Mouse (Mus musculus) limb, embryonic 10.5 days (tissue): ENCODE data around the gene Ppfia3. TPM values are rescaled to one million over a fixed set of nuclear protein-coding genes. Genes with fewer than 3 reads are reported as not detected.

ENCODE experiments used
- DNase-seq: peaks from one replicate; pipeline ENCODE4 v3.0.0-alpha.2; 2017; ENCODE audit warnings: low spot score
- H3K27ac ChIP-seq: fragments of 300-500 bp; sonication (generic); 2 replicates; pipeline ENCODE4 v1.5.1; 2016; ENCODE audit warnings: mild to moderate bottlenecking
- H3K27me3 ChIP-seq: fragments of 300-500 bp; sonication (generic); 2 replicates; pipeline ENCODE4 v1.6.1; 2016; ENCODE audit warnings: low read depth, mild to moderate bottlenecking; ENCODE audit not compliant: poor library complexity, severe bottlenecking
- H3K36me3 ChIP-seq: fragments of 300-500 bp; sonication (generic); 2 replicates; pipeline ENCODE4 v1.6.1; 2016; ENCODE audit warnings: mild to moderate bottlenecking, moderate library complexity
- H3K4me1 ChIP-seq: fragments of 300-500 bp; sonication (generic); 2 replicates; pipeline ENCODE4 v1.6.1; 2016
- H3K4me3 ChIP-seq: fragments of 300-500 bp; sonication (generic); 2 replicates; pipeline ENCODE4 v1.5.1; 2016; ENCODE audit warnings: mild to moderate bottlenecking, moderate library complexity
- H3K9me3 ChIP-seq: fragments of 300-500 bp; sonication (generic); replicated peaks from 2 replicates; pipeline ENCODE4 v1.6.1; 2016; ENCODE audit warnings: mild to moderate bottlenecking
- WGBS: fragments of 180-500 bp; shearing (Covaris S2); methylation state at CpG from one replicate; pipeline ENCODE4 v1.1.7; 2016; 5-methylcytosine and 5-hydroxymethylcytosine counted together
- polyA plus RNA-seq: library from polyadenylated mRNA; unstranded; fragments of >200 nt; fragmentation: Nextera tagmentation; extraction: Ambion mirVana; gene quantifications from 2 replicates; pipeline ENCODE4 v1.2.1, GENCODE M21; 2016

The Ppfia3 gene
- polyA plus RNA-seq, 1 experiment from 2014 or later, result 5.3 TPM

- Histone ChIP-seq H3K4me1 (peaks cover 79% of the 10 kb centered on the region), H3K9me3 (no peaks in the 10 kb centered on the region), H3K4me3 (no peak overlapping the region), H3K27ac (no peak overlapping the region), H3K27me3 (peaks cover 35% of the 10 kb centered on the region), H3K36me3 (no peaks in the 10 kb centered on the region)
- WGBS, result 91% methylated on average over 4 of the region's 4 CpGs
- no peak for DNase-seq
These were observed 30.5 kb downstream of the Ppfia3 start for GRCm38 (mm10) chr7:45336319-45336718.

DNA sequence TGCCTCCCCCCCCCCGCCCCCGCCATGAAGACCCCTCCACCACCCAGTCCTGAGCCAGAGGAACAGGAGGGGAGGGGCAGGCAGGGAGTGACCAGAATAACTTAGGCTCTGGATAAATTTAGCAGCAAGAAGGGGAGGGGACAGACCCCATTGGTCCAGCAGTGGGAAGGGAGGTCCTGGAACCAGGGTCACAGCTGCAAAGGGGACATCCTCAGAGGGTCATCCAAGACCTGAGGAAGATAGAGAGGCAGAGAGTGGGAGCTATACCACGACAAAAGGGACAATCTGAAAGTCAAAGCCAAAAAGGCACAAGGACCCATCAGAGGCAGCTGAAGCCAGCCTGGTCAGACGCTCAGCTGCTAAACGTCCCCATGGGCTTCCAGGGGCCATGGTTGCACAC is 31.8 kb downstream of the Ppfia3 start, which contains the start of gene Hrc:
Gene Hrc, plus strand, starts transcription at position 235 of the 400 bp plus-strand sequence.
- WGBS, result 30% methylated on average over 5 of the region's 5 CpGs
- Histone ChIP-seq H3K27ac (peak within 1 kb of the TSS; percentile 50; the same call in 1 of the 2 replicates), H3K4me1 (peaks cover 67% of the 10 kb centered on the region)

DNA sequence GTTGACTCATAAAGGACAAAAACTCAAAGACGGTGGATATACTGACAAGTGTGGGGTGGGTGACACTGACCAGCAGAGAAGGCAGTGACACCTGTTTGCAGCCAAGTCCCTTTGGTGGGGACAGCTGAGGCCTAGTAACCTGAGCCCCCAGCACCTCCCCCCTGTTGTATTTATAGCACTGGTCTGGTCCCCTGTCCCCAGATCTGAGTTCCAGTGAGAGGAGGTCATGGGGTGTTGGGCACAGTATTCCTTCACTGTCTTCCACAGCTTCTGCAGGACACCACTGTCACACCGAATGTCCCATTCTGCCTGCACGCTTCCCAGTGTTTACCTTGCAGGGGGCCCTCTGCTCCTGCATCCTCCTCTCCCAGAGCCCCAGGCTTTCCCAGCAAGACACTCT is 32.2 kb downstream of the Ppfia3 start:
- Histone ChIP-seq H3K36me3 (no peaks in the 10 kb centered on the region), H3K27me3 (peaks cover 35% of the 10 kb centered on the region), H3K9me3 (no peaks in the 10 kb centered on the region), H3K4me3 (0 out of 2 replicates have a peak overlapping the region, but pooled peaks have one; percentile 12), H3K4me1 (peaks cover 62% of the 10 kb centered on the region), H3K27ac (peak overlapping the region; percentile 50; the same call in 1 of the 2 replicates)
- WGBS, result 11% methylated on average over 3 of the region's 3 CpGs
- no peak for DNase-seq

More for the DNA sequence above, 31.8 kb downstream of the Ppfia3 start, which contains the start of gene Hrc:
- no peak for DNase-seq
- Histone ChIP-seq H3K4me3 (0 out of 2 replicates have a peak within 1 kb of the TSS, but pooled peaks have one; percentile 72), H3K36me3 (no peaks in the 10 kb centered on the region), H3K9me3 (no peaks in the 10 kb centered on the region), H3K27me3 (peaks cover 35% of the 10 kb centered on the region)

DNA sequence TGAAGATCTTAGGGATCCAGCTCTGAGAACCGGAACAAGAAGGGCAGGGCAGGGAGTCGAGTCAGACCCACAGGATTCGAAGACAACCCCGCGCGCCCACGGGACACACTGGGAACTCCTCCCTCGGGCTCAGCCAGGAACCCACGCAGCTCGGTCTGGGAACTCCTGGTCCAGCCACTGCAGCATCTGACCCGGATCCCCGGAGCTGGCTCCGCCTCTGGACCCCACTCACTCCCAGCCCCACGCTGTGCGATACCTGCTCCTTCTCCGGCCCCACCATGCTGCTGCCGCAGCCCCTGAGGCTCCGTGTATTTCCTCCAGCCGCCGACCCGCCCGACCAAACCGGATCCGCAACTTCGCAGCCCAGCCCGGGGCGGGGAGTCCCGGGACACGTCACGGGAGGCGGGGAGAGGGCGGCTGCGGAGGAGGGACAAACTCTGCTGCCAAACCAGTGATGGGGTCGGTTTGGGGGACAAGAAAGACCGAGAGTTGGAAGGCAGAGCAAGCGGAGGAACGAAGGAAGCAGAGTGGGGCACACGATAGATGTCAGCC is 33.3 kb downstream of the Ppfia3 start, which contains the start of gene Trpm4:
Gene Trpm4, minus strand, starts transcription at position 350 of the 552 bp plus-strand sequence.
- H3K36me3 ChIP-seq, result no peaks in the 10 kb centered on the region
- WGBS, result under 1% methylated on average over 38 of the region's 38 CpGs
- peaks cover 30% of the 10 kb centered on the region for H3K27me3 ChIP-seq
- H3K4me3 ChIP-seq, result peak within 1 kb of the TSS; percentile 72
- H3K9me3 ChIP-seq, result no peaks in the 10 kb centered on the region
- peaks cover 51% of the 10 kb centered on the region for H3K4me1 ChIP-seq
- DNase-seq, result peak; percentile 89
- H3K27ac ChIP-seq, result peak within 1 kb of the TSS; percentile 85

DNA sequence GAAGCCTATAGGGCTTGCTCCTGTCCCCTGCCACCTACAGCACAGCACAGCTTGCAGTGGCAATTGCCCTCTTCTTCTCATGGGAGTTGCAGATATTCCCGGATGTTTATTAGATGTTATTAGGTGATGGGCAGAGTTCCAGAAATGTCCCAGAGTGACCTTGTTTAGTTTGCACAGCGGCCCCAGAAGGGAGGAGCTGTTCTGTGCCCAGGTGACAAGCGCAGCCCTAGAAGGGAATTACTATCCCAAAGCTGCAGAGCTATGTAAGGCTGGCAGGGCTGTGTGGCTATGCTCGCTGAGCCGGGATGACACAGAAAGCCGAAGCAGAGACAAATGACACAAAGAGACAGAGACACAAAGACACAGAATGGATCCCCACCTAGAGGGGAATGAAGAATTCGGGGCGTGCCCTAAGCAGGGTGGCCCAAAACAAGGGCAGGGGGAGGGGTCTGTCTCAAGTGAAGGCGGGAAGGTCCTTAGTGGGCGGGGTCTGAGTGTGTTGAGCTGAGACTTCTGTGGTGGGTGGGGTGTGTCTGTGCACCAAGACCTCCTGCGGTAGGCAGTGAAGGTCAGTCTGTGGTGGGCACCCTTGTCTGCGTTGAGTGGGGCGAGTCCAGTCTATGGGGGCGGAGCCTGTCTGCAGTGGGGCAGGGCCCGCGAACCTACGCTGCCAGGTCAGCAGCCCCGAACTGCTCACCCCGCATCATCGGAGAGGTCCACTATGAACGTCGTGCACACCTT is 34.0 kb downstream of the Ppfia3 start:
- Histone ChIP-seq H3K27me3 (peaks cover 26% of the 10 kb centered on the region), H3K4me3 (peak overlapping the region; percentile 72), H3K36me3 (no peaks in the 10 kb centered on the region), H3K9me3 (no peaks in the 10 kb centered on the region), H3K4me1 (peaks cover 45% of the 10 kb centered on the region), H3K27ac (peak overlapping the region; percentile 85)
- DNase-seq, result peak; percentile 57
- WGBS, result 3% methylated on average over 22 of the region's 22 CpGs

GRCm38 (mm10) chr7:45331502-45331901 is 35.3 kb downstream of the Ppfia3 start:
- no peak overlapping the region for H3K27ac ChIP-seq
- no peaks in the 10 kb centered on the region for H3K9me3 ChIP-seq
- 77% methylated on average over 6 of the region's 6 CpGs for WGBS
- no peak overlapping the region for H3K4me3 ChIP-seq
- no peak for DNase-seq
- H3K36me3 ChIP-seq, result peaks cover 4% of the 10 kb centered on the region; the same call in 1 of the 2 replicates
- H3K4me1 ChIP-seq, result peaks cover 36% of the 10 kb centered on the region
- H3K27me3 ChIP-seq, result peaks cover 13% of the 10 kb centered on the region; the same call in 1 of the 2 replicates

- DNase-seq, result no peak
- peaks cover 22% of the 10 kb centered on the region for H3K4me1 ChIP-seq
- 0 out of 2 replicates have a peak, but pooled peaks cover 4% of the 10 kb centered on the region for H3K27me3 ChIP-seq
- H3K27ac ChIP-seq, result no peak overlapping the region
- no peaks in the 10 kb centered on the region for H3K9me3 ChIP-seq
- 80% methylated on average over 13 of the region's 13 CpGs for WGBS
- no peak overlapping the region for H3K4me3 ChIP-seq
- H3K36me3 ChIP-seq, result peaks cover 11% of the 10 kb centered on the region; the same call in 1 of the 2 replicates
These were observed 37.9 kb downstream of the Ppfia3 start for GRCm38 (mm10) chr7:45328841-45329475.

- H3K4me1 ChIP-seq, result no peaks in the 10 kb centered on the region
- no peaks in the 10 kb centered on the region for H3K9me3 ChIP-seq
- peaks cover 11% of the 10 kb centered on the region; the same call in 1 of the 2 replicates for H3K36me3 ChIP-seq
- no peaks in the 10 kb centered on the region for H3K27me3 ChIP-seq
- H3K4me3 ChIP-seq, result no peak overlapping the region
- DNase-seq, result no peak
- no peak overlapping the region for H3K27ac ChIP-seq
These were observed 41.0 kb downstream of the Ppfia3 start for GRCm38 (mm10) chr7:45325800-45326199.

DNA sequence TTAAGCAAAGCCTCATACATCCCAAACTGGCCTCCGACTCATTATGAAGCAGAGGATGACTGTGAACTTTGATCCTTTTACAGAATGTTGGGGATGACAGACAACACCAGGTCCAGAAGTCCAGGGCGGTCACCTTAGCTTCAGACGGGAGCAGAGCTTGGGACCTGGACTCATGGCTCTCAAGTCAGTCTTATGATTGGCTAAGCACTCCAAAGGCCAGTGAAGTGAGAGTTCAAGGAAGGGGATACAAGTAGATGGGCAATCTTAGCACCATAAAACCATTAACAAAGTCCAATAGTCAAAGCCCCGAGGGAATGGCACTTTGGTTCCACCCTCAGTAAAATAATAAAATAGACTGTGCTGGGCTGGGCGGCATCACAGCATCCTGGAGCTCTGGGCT is 43.8 kb downstream of the Ppfia3 start:
- no peaks in the 10 kb centered on the region for H3K9me3 ChIP-seq
- peaks cover 11% of the 10 kb centered on the region; the same call in 1 of the 2 replicates for H3K36me3 ChIP-seq
- DNase-seq, result no peak
- H3K4me3 ChIP-seq, result no peak overlapping the region
- no peaks in the 10 kb centered on the region for H3K4me1 ChIP-seq
- H3K27me3 ChIP-seq, result no peaks in the 10 kb centered on the region
- WGBS, result 64% methylated on average over 5 of the region's 5 CpGs
- H3K27ac ChIP-seq, result no peak overlapping the region

DNA sequence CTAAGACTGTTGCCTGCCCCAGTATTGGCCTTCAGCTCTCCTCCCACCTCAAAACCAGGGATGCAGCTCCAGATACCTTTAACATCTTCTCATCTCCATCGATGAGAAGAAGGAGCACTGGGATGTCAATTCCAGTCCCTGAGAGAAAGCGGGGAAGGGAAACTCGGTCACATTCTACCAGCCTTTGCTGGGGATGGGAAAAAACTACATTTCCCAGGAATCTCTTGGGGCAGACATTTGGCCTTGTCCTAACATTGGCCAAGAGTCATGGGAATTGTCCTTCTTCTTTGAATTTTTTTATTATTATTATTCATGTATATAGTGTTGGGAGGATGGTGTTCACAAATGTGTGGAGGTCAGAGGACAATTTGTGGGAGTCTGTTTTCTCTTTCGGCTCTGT is 44.6 kb downstream of the Ppfia3 start:
- Histone ChIP-seq H3K36me3 (peaks cover 11% of the 10 kb centered on the region; the same call in 1 of the 2 replicates), H3K9me3 (no peaks in the 10 kb centered on the region), H3K4me3 (no peak overlapping the region), H3K27me3 (no peaks in the 10 kb centered on the region), H3K4me1 (no peaks in the 10 kb centered on the region), H3K27ac (no peak overlapping the region)
- WGBS, result 90% methylated on average over 4 of the region's 4 CpGs
- DNase-seq, result no peak

GRCm38 (mm10) chr7:45316536-45316935 is 50.3 kb downstream of the Ppfia3 start:
- Histone ChIP-seq H3K27ac (no peak overlapping the region), H3K27me3 (no peaks in the 10 kb centered on the region; the same call in 1 of the 2 replicates), H3K36me3 (0 out of 2 replicates have a peak, but pooled peaks cover 2% of the 10 kb centered on the region), H3K9me3 (no peaks in the 10 kb centered on the region), H3K4me1 (peaks cover 12% of the 10 kb centered on the region), H3K4me3 (no peak overlapping the region)
- 94% methylated on average over 14 of the region's 14 CpGs for WGBS
- no peak for DNase-seq

DNA sequence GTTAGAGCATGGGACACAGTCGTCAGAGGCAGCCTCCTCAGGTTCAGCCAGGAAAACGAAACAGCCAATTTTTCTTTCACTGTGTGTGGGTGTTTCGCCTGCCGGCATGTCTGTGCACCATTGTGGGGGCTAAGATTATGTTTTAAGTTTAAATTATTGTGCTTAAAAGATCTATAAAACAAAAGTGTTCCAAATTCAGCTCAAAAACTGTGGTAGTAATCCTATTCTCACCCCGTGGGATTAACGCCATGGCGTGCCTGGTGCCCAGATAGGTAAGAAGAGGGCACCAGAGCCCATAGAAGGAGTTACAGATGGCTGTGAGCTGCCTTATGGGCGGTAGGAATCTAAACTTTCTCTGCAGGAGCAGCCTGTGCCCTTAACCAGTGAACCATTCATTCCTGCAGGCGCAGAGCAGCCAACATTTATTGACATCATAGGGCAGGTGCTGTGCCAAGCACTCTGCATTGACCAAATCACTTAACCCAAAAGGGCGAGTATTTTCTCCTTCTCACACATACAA is 51.6 kb downstream of the Ppfia3 start:
- Histone ChIP-seq H3K4me3 (no peak overlapping the region), H3K36me3 (0 out of 2 replicates have a peak, but pooled peaks cover 2% of the 10 kb centered on the region), H3K4me1 (peaks cover 12% of the 10 kb centered on the region), H3K27me3 (peaks cover 1% of the 10 kb centered on the region), H3K9me3 (no peaks in the 10 kb centered on the region), H3K27ac (no peak overlapping the region)
- 87% methylated on average over 10 of the region's 10 CpGs for WGBS
- DNase-seq, result no peak
